Mouse (Mus musculus) olfactory bulb, adult 2 months (tissue): Measurements from ENCODE around the gene Rgs11.

ENCODE experiments used
- CTCF ChIP-seq: fragments of 200-500 bp; IDR thresholded peaks from 2 replicates; pipeline ENCODE4 v1.5.1; 2012; ENCODE audit warnings: low read depth, mild to moderate bottlenecking, low read length, moderate library complexity; ENCODE audit not compliant: insufficient read depth
- POLR2A ChIP-seq: fragments of 200-500 bp; IDR thresholded peaks from 2 replicates; pipeline ENCODE4 v1.6.1; 2012; ENCODE audit warnings: mild to moderate bottlenecking, low read depth, low read length, moderate library complexity; ENCODE audit not compliant: insufficient read depth

GRCm38 (mm10) chr17:26239551-26239950 lies 36.8 kb downstream of the Rgs11 start:
- TF ChIP-seq POLR2A: no peak
- TF ChIP-seq CTCF: no peak
